Mouse (Mus musculus): ENCODE results near the gene Iqsec1.

DNA sequence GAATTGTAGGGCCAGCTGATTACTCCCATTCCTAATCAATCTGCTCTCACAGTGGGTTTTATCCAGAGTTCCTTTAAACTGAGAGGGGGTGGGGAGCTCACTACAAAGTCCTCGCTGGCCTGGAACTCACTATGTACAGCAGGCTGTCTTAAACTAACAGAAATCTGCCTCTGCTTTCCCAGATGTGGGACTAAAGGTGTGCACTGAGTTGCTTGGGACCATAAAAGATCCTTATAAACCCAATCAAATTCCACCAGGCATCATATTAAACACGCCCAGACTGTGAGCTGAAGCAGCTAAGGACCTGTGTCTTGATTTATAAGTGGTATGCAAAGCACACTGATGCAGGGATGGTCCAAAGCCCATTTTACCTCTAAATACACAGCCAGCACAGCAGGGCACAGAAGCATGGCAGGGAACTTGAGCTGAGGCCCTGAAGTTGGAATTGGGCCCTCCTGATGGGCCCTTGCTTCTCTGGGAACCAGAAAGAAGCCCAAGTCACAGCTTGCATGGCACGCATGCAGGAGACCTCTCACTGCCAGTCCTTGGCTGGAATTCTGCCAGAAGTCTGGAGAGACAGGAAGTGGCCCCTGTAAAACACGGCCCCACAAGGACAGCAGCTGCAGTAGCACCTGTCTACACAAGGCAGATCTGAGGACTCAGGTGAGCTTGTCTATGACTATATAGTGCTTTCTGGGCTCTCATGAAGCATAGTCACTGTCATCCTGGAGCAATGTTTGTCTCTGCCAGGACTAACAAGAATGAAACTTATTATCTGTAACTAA lies 68.7 kb downstream of the Iqsec1 start:
- TF ChIP-seq EP300 (optimal IDR thresholded peaks at IDR 0.05) (no peak), CTCF (IDR thresholded peaks at IDR 0.05; ENCODE audit: low read depth) (no peak)

Measured in stomach, postnatal 0 days (tissue).